Comparison of ENCODE assay signal across 24 mouse cellular contexts in the genomic region with DNA sequence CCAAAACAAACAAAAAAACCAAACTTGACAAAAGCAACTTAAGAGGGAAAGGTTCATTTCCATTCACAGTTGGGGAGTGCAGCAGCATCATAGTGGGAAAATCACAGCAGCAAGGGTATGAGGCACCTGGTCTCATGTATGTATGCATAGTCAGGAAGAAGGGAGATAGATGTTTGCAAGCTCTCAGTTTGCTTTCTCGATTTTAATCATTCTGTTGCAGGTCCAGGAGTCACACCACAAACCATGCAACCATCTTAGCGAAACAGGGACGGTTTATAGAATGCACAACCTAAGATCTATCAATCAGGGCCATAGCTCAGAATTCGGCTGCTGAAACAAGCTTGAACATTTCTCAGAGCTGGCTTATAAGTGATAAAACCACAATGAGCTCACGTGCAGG. TPM values are rescaled to one million over a fixed set of nuclear protein-coding genes. Genes with fewer than 3 reads are reported as not detected.
DNase-seq lines count a peak whose midpoint lies in the region; ATAC-seq and TF ChIP-seq lines count a peak whose summit lies in the region.
"Had no signal": no experiment of that assay in that cellular context is flagged by ENCODE, and none has a peak within 500 bp of the region (broad histone marks: within the 10 kb centered on the region; RNA-seq: fewer than 3 reads in every experiment).

No protein-coding gene starts in this region.

- H3K27me3 ChIP-seq in midbrain, embryonic 11.5 days (ENCODE audit: control insufficient read depth, insufficient read depth, low read length), result no peaks in the 10 kb centered on the region
- no peaks in the 10 kb centered on the region for H3K27me3 ChIP-seq in midbrain, postnatal 0 days (ENCODE audit: insufficient read depth, low read length)
- no peaks in the 10 kb centered on the region for H3K27me3 ChIP-seq in CH12.LX (replicated peaks)
- H3K27me3 ChIP-seq: Patski had no signal

- peak; percentile 68 for TF ChIP-seq EP300 in CH12.LX (IDR thresholded peaks at IDR 0.05; ENCODE audit: low read length)

- H3K4me2 ChIP-seq in midbrain, embryonic 11.5 days, result no peak overlapping the region
- no peak overlapping the region for H3K4me2 ChIP-seq in midbrain, postnatal 0 days (ENCODE audit: low read depth, low read length, poor library complexity, severe bottlenecking)
- H3K4me2 ChIP-seq in CH12.LX (ENCODE audit: insufficient read depth, low read depth, poor library complexity, severe bottlenecking), result no peak overlapping the region

- 90% methylated on average over 5 of the region's 5 CpGs for WGBS in midbrain, embryonic 11.5 days
- WGBS in midbrain, postnatal 0 days, result 88% methylated on average over 5 of the region's 5 CpGs

- no peak for ATAC-seq in midbrain, embryonic 11.5 days (ENCODE audit: low FRiP score)
- no peak for ATAC-seq in midbrain, postnatal 0 days (ENCODE audit: low FRiP score)
- ATAC-seq: activated CD4-positive, CD25-positive, alpha-beta regulatory T cell, adult 4 months; CD4-positive, CD25-positive, alpha-beta regulatory T cell, adult 4 months; Patski had no signal

- TF ChIP-seq POLR2A in CH12.LX (IDR thresholded peaks at IDR 0.05; ENCODE audit: low read depth, low read length), result no peak

- no peak for TF ChIP-seq RAD21 in CH12.LX (IDR thresholded peaks at IDR 0.05; ENCODE audit: low read depth, low read length)

- no peaks in the 10 kb centered on the region for H3K9me3 ChIP-seq in midbrain, embryonic 11.5 days (ENCODE audit: control insufficient read depth, low read length)
- no peaks in the 10 kb centered on the region for H3K9me3 ChIP-seq in midbrain, postnatal 0 days (ENCODE audit: low read length)
- no peaks in the 10 kb centered on the region for H3K9me3 ChIP-seq in CH12.LX (replicated peaks; ENCODE audit: low read length)

- in situ Hi-C loops in CH12.LX (cut with MboI; ENCODE audit: low pct_ligation_motif_present, low pct_unique_long_range_greater_than_20kb, low sequenced_read_pairs), result no loop called here

- DNase-seq in midbrain, embryonic 11.5 days (ENCODE audit: low spot score, missing footprints), result peak; percentile 14
- DNase-seq in midbrain, postnatal 0 days (ENCODE audit: low spot score), result no peak
- DNase-seq in A20 (ENCODE audit: low read depth, low spot score) (peak; percentile 48), CH12.LX (ENCODE audit: extremely low read depth) (peak; percentile 42)
- no peak for DNase-seq in adrenal gland, adult (ENCODE audit: inconsistent age in 2 of 2, low spot score in 1 of 2)
- no peak for DNase-seq in urinary bladder, adult 2 months (ENCODE audit: low spot score)
- DNase-seq: adrenal gland, adult 2 months; adrenal gland, adult 8-10 months; adrenal gland, postnatal 10 days; adrenal gland, postnatal 14 days; adrenal gland, postnatal 25 days; adrenal gland, postnatal 36 days; B cell, adult 2 months; cerebellum, adult 11 months; cerebellum, adult 11-12 months; cerebellum, adult 18-20 months; cerebellum, adult 2 months; cerebellum, adult 8-10 months; cerebellum, adult 9-10 months had no signal

- H3K9ac ChIP-seq in midbrain, embryonic 11.5 days (ENCODE audit: low read length), result no peak overlapping the region
- no peak overlapping the region for H3K9ac ChIP-seq in midbrain, postnatal 0 days (replicated peaks; ENCODE audit: low read length, poor library complexity, severe bottlenecking)
- H3K9ac ChIP-seq in CH12.LX (ENCODE audit: insufficient read depth, low read depth), result no peak overlapping the region

- dilution Hi-C loops in CH12.LX (cut with MboI; ENCODE audit: extremely low pct_ligation_motif_present, extremely low pct_unique_long_range_greater_than_20kb, low sequenced_read_pairs), result no loop called here

- H3K27ac ChIP-seq in midbrain, embryonic 11.5 days (ENCODE audit: low read depth, low read length), result no peak overlapping the region
- no peak overlapping the region for H3K27ac ChIP-seq in midbrain, postnatal 0 days (ENCODE audit: low read depth, low read length)
- H3K27ac ChIP-seq in CH12.LX (ENCODE audit: insufficient read depth, low read depth), result no peak overlapping the region

- no peaks in the 10 kb centered on the region for H3K4me1 ChIP-seq in midbrain, embryonic 11.5 days (ENCODE audit: control insufficient read depth, insufficient read depth, low read length)
- H3K4me1 ChIP-seq in midbrain, postnatal 0 days (ENCODE audit: insufficient read depth, low read length), result no peaks in the 10 kb centered on the region
- peaks cover 4 to 28% of the 10 kb centered on the region in 2 experiments for H3K4me1 ChIP-seq in CH12.LX (ENCODE audit: control insufficient read depth in 1 of 2, insufficient read depth in 2 of 2)

- H3K36me3 ChIP-seq in midbrain, embryonic 11.5 days (ENCODE audit: control insufficient read depth, insufficient read depth, low read length), result no peaks in the 10 kb centered on the region
- no peaks in the 10 kb centered on the region for H3K36me3 ChIP-seq in midbrain, postnatal 0 days (ENCODE audit: insufficient read depth, low read length)
- H3K36me3 ChIP-seq in CH12.LX (replicated peaks in 1 of 2; ENCODE audit: control insufficient read depth in 1 of 2, insufficient read depth in 1 of 2, low read length in 1 of 2), result no peaks in the 10 kb centered on the region
- H3K36me3 ChIP-seq: G1E had no signal

- H3K79me2 ChIP-seq in CH12.LX (replicated peaks; ENCODE audit: control insufficient read depth, extremely low read depth, insufficient read depth, poor library complexity, severe bottlenecking), result no peaks in the 10 kb centered on the region

- no peak for TF ChIP-seq CTCF in midbrain, postnatal 0 days (IDR thresholded peaks at IDR 0.05)
- no peak for TF ChIP-seq CTCF in CH12.LX (conservative IDR thresholded peaks at IDR 0.05 in 1 of 2, IDR thresholded peaks at IDR 0.05 in 1 of 2; ENCODE audit: low read depth in 2 of 2, low read length in 2 of 2)

- H3K4me3 ChIP-seq in midbrain, embryonic 11.5 days (ENCODE audit: low read depth, low read length), result no peak overlapping the region
- H3K4me3 ChIP-seq in midbrain, postnatal 0 days (ENCODE audit: low read depth, low read length), result no peak overlapping the region
- no peak overlapping the region for H3K4me3 ChIP-seq in CH12.LX (replicated peaks in 1 of 3; ENCODE audit: low read depth in 2 of 3, low read length in 2 of 3, poor library complexity in 1 of 3)

TF ChIP-seq in CH12.LX, 34 proteins besides CTCF, POLR2A, EP300 and RAD21:
- TF ChIP-seq USF1 (IDR thresholded peaks at IDR 0.05; ENCODE audit: low read depth, low read length), result no peak
- no peak for TF ChIP-seq CHD2 (IDR thresholded peaks at IDR 0.05; ENCODE audit: low read length)
- no peak for TF ChIP-seq KAT2A (IDR thresholded peaks at IDR 0.05; ENCODE audit: insufficient replicate concordance, low read length)
- TF ChIP-seq BHLHE40 (IDR thresholded peaks at IDR 0.05; ENCODE audit: low read depth, low read length), result peak; percentile 57; the same call in 1 of the 2 replicates
- no peak for TF ChIP-seq HCFC1 (IDR thresholded peaks at IDR 0.05; ENCODE audit: low read depth, low read length)
- no peak for TF ChIP-seq NRF1 (IDR thresholded peaks at IDR 0.05; ENCODE audit: low read depth, low read length)
- TF ChIP-seq UBTF (IDR thresholded peaks at IDR 0.05; ENCODE audit: low read depth, low read length), result no peak
- TF ChIP-seq IRF4 (IDR thresholded peaks at IDR 0.05; ENCODE audit: low read depth, low read length), result peak; percentile 71
- TF ChIP-seq USF2 (conservative IDR thresholded peaks at IDR 0.05; ENCODE audit: low read depth, low read length), result no peak
- 0 out of 2 replicates have a peak, but pooled peaks have one; percentile 12 for TF ChIP-seq RCOR1 (conservative IDR thresholded peaks at IDR 0.05; ENCODE audit: low read depth, low read length)

RNA-seq across cellular contexts. Expression of gene Mapk10, which starts 19.2 kb away (rescaled TPM):
- polyA plus RNA-seq in midbrain, embryonic 11.5 days (2014; fragmentation: Nextera tagmentation; extraction: Ambion mirVana), result 47.6 and 55.8 TPM in 2 replicates
- total RNA-seq in midbrain, postnatal 0 days (2014; rRNA removed), result 35.8 and 46.6 TPM in 2 replicates
- 99.8 and 110 TPM in 2 replicates for polyA plus RNA-seq in midbrain, postnatal 0 days (2015; fragmentation: Nextera tagmentation; extraction: Ambion mirVana)
- 0.29 and 0.47 TPM in 2 replicates for total RNA-seq in CH12.LX (2012; rRNA removed)
- 0.14 and 0.95 TPM in 2 replicates for total RNA-seq in CH12.LX (2014; rRNA removed)
- polyA plus RNA-seq in CH12.LX (2012; ENCODE audit: insufficient read length, low read depth), result 0.10 and 0.16 TPM in 2 replicates
- 0.29 and 0.45 TPM in 2 replicates for polyA plus RNA-seq in urinary bladder, adult 2 months (2012; rRNA removed)
- total RNA-seq: MEL had no signal
- polyA plus RNA-seq: CD4-positive, CD25-positive, alpha-beta regulatory T cell, adult 4 months; G1E had no signal

Comparison
In these comparisons a context has a peak if more than half of its experiments do, and no peak if none do; other contexts are left out.
1. DNase-seq: peak in midbrain, embryonic 11.5 days (single experiment), A20 (single experiment) and CH12.LX (single experiment); none in midbrain, postnatal 0 days (single experiment), adrenal gland, adult (0 of 2) and urinary bladder, adult 2 months (single experiment).
2. RNA of gene Mapk10, which starts 19.2 kb away (polyA plus RNA-seq): 99.8 to 110 TPM in midbrain, postnatal 0 days and 47.6 to 55.8 TPM in midbrain, embryonic 11.5 days; 0.29 to 0.45 TPM in urinary bladder, adult 2 months and 0.10 to 0.16 TPM in CH12.LX; every median in the first group is over 10 times any median in the second.